Mouse (Mus musculus): ENCODE results near the gene Zfp488. TPM values are rescaled to one million over a fixed set of nuclear protein-coding genes. Genes with fewer than 3 reads are reported as not detected.

Gene Zfp488
- 0.12 and 0.15 TPM in 2 replicates for polyA plus RNA-seq (2015; fragmentation: Nextera tagmentation; extraction: Ambion mirVana)

DNA sequence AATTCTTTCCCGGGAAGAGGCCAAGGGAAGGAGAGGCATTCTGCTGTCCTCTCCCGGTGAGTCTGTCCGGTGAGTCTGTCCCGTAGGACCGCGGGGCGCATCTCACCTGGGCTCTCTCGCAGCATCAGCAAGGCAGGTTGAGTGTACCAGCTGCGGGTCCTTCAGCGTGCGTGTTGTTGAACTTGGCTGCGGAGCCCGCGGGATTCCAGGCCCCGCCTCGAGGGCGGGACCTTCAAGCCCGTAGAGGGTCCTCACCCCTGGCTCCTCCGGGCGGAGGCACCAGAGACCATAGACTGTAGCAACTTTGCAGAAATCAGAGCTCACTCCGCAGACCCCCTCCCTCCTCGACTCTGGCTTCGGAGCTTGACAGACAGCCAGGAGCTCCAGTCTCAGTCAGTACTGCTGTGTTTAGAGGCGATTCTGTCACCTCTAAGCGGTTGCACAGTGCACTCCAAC, at the start of gene Zfp488:
TSS of gene Zfp488 (minus strand) at position 161 of the 456 bp plus-strand sequence.
- no peak within 1 kb of the TSS for H3K27ac ChIP-seq
- no peak within 1 kb of the TSS for H3K9ac ChIP-seq
- H3K4me2 ChIP-seq = peak within 1 kb of the TSS; percentile 68
- WGBS = 2% methylated on average over 24 of the region's 25 CpGs
- H3K27me3 ChIP-seq (replicated peaks) = peaks cover 7% of the 10 kb centered on the region; the same call in 1 of the 2 replicates
- peak; percentile 65; the same call in 1 of the 2 replicates for ATAC-seq (ENCODE audit: insufficient read depth, low FRiP score, low read depth)
- H3K4me1 ChIP-seq = peaks cover 6% of the 10 kb centered on the region
- peak within 1 kb of the TSS; percentile 34 for H3K4me3 ChIP-seq (replicated peaks)
- no peaks in the 10 kb centered on the region for H3K9me3 ChIP-seq
- no peaks in the 10 kb centered on the region for H3K36me3 ChIP-seq

DNA sequence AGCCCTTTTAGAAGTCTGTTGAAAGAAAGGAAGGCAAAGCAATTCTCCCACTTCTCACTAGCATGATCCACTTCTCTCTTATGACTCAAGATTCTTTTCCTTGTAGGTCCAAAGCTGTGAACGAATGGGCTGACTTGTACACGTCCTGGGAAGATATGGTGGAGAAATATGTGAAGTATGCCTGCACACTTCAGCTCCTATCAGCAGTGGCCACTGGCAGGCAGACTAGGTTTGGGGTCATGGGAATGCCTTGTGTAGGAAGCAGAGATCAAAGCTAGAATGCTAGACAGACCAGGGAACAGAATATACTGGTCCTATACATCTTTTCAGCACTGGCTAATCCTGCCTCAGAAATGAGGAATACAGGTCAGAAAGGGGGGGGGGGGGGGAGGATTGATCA, 48.1 kb upstream of the Zfp488 start:
- Histone ChIP-seq H3K9me3 (no peaks in the 10 kb centered on the region), H3K36me3 (no peaks in the 10 kb centered on the region), H3K27ac (no peak overlapping the region), H3K4me2 (no peak overlapping the region), H3K4me1 (no peaks in the 10 kb centered on the region), H3K9ac (no peak overlapping the region), H3K27me3 (replicated peaks) (no peaks in the 10 kb centered on the region), H3K4me3 (replicated peaks) (no peak overlapping the region)
- no peak for ATAC-seq (ENCODE audit: insufficient read depth, low FRiP score, low read depth)
- 48% methylated on average over 2 of the region's 2 CpGs for WGBS

DNA sequence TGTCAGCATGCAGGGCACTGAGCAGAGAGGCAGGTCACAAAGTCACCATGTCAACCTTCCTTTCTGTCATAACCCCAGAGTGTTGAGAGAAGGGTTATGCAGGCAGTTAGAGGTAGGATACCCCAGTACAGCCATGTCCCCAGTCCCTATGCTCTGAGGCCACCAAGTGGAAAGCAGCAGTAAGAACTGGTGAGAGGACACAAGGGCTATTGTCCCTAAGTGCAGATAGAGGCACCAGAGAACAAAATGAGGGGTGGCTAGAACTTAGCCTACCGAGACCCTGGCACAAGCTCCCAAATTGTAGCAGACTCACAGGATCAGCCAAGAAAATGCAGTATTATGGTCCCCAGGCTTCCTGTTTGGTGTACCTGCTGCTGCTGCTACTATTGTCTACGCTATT, 38.4 kb upstream of the Zfp488 start:
- WGBS = 82% methylated on average over 2 of the region's 2 CpGs
- Histone ChIP-seq H3K27me3 (replicated peaks) (no peaks in the 10 kb centered on the region), H3K36me3 (no peaks in the 10 kb centered on the region), H3K27ac (no peak overlapping the region), H3K4me3 (replicated peaks) (no peak overlapping the region), H3K4me1 (no peaks in the 10 kb centered on the region), H3K9me3 (no peaks in the 10 kb centered on the region), H3K4me2 (no peak overlapping the region), H3K9ac (no peak overlapping the region)
- no peak for ATAC-seq (ENCODE audit: insufficient read depth, low FRiP score, low read depth)

DNA sequence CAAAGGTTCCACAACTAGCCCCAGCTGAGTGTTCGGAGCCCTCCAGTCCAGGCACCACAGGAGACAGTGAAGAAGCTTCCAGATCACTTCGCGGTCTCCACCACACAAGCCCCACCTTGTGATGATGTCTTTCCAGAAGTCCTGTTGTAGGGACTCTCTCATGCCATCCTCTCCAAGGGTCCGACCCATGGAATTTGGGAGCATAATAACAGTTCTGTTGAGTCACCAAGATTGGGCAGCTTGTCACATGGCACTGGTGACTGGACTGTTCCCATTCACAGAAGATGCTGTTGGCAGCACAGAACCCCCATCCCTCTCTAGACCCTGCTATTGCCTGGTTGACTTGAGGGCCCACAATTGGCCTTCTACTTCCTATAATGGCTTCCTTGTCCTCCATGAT, 37.8 kb upstream of the Zfp488 start, which contains the start of gene Gm5460:
TSS of gene Gm5460 (plus strand) at position 378 of the 400 bp plus-strand sequence.
- WGBS = 85% methylated on average over 4 of the region's 4 CpGs
- Histone ChIP-seq H3K27me3 (replicated peaks) (no peaks in the 10 kb centered on the region), H3K4me1 (no peaks in the 10 kb centered on the region), H3K4me3 (replicated peaks) (no peak within 1 kb of the TSS), H3K9ac (no peak within 1 kb of the TSS), H3K9me3 (no peaks in the 10 kb centered on the region), H3K4me2 (no peak within 1 kb of the TSS), H3K27ac (no peak within 1 kb of the TSS), H3K36me3 (no peaks in the 10 kb centered on the region)
- no peak for ATAC-seq (ENCODE audit: insufficient read depth, low FRiP score, low read depth)

DNA sequence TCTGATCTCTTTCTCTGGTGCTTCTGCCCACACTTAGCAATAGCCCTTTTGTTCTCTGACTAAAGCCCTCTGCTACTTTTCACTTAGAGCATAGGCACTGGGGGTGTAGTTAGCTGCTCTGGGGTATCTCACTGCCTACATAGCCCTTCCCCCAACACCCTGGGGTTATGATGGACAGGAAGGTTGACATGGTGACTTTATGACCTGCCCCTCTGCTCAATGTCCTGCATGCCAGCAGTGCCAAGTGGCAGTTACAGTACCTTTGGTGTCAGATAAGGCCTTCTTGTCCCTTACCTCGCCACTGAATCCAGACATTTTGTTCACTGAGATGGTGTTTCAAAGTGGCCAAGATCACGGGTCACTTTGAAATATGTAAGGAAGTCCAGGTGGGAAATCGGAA, 36.5 kb upstream of the Zfp488 start, which contains the start of gene Gm30083:
TSS of gene Gm30083 (minus strand) at position 120 of the 400 bp plus-strand sequence.
- no peak within 1 kb of the TSS for H3K9ac ChIP-seq
- ATAC-seq (ENCODE audit: insufficient read depth, low FRiP score, low read depth) = no peak
- no peaks in the 10 kb centered on the region for H3K9me3 ChIP-seq
- H3K27ac ChIP-seq = no peak within 1 kb of the TSS
- H3K27me3 ChIP-seq (replicated peaks) = no peaks in the 10 kb centered on the region
- 85% methylated on average over 3 of the region's 3 CpGs for WGBS
- H3K36me3 ChIP-seq = no peaks in the 10 kb centered on the region
- no peaks in the 10 kb centered on the region for H3K4me1 ChIP-seq
- no peak within 1 kb of the TSS for H3K4me3 ChIP-seq (replicated peaks)
- H3K4me2 ChIP-seq = no peak within 1 kb of the TSS

DNA sequence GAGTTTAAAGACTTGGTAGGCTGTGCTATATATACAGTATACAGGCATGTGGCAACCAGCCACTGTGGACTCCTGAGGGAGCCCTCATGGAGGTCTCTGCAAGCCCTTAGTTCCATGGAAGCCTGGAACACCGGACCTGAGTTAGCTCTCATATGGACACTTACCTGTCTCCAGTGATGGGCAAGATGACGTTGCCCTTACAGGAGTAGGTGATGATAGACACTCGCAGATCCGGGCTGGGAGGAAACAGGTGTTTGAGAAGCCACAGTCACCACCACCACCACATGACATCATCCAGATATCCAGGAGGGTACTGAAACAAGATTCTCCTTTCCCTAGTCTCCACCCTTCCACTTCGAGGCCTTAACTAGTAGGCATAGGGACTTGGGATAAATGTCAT, 23.8 kb upstream of the Zfp488 start:
- H3K4me1 ChIP-seq = no peaks in the 10 kb centered on the region
- no peak overlapping the region for H3K9ac ChIP-seq
- H3K27ac ChIP-seq = no peak overlapping the region
- H3K36me3 ChIP-seq = no peaks in the 10 kb centered on the region
- no peak for ATAC-seq (ENCODE audit: insufficient read depth, low FRiP score, low read depth)
- no peak overlapping the region for H3K4me2 ChIP-seq
- H3K9me3 ChIP-seq = no peaks in the 10 kb centered on the region
- H3K27me3 ChIP-seq (replicated peaks) = no peaks in the 10 kb centered on the region
- no peak overlapping the region for H3K4me3 ChIP-seq (replicated peaks)
- 82% methylated on average over 5 of the region's 5 CpGs for WGBS

DNA sequence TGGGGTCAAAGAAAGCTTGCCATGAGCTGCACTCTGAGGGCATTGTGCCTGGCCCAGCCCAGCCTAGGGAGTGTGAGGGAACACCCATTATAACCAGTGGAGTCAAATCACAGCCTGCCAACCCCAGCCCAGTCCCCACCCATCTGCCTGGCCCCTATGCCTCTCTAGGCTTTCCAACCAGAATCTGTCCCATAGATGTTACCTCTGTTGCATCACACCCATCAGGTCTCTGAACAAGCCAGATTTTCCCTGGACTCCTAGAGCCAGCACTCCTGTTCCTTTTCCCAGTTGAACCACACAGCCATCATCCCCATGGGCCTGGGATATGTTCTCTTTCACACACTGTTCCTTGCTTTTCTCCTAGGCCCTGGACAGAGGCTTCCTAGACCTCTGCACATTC, 22.9 kb upstream of the Zfp488 start:
- Histone ChIP-seq H3K4me3 (replicated peaks) (no peak overlapping the region), H3K27ac (no peak overlapping the region), H3K36me3 (no peaks in the 10 kb centered on the region), H3K9me3 (no peaks in the 10 kb centered on the region), H3K4me1 (no peaks in the 10 kb centered on the region), H3K4me2 (no peak overlapping the region), H3K27me3 (replicated peaks) (no peaks in the 10 kb centered on the region), H3K9ac (no peak overlapping the region)
- ATAC-seq (ENCODE audit: insufficient read depth, low FRiP score, low read depth) = no peak

DNA sequence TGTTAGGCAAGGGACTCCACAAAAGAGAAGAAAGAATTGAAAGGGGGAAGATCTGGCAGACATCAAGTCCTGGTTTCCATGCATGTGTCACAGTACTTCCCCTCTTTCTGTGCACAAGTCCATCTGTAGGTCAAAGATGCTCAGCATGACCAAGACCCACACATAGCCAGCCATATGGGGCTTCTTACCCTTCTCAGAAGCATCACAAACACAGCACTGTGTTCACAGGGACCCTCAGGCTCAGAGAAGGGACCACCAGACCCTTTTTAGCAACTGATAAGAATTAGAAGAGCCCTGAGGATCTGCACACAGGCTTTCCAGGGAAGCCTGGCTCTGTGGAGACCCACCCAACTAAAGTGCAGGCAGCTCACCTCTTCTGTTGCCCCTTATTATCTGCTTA, 21.5 kb upstream of the Zfp488 start:
- H3K4me3 ChIP-seq (replicated peaks) = no peak overlapping the region
- H3K4me1 ChIP-seq = no peaks in the 10 kb centered on the region
- H3K27me3 ChIP-seq (replicated peaks) = no peaks in the 10 kb centered on the region
- no peak overlapping the region for H3K27ac ChIP-seq
- H3K9ac ChIP-seq = no peak overlapping the region
- no peak for ATAC-seq (ENCODE audit: insufficient read depth, low FRiP score, low read depth)
- H3K4me2 ChIP-seq = no peak overlapping the region
- no peaks in the 10 kb centered on the region for H3K9me3 ChIP-seq
- H3K36me3 ChIP-seq = no peaks in the 10 kb centered on the region

DNA sequence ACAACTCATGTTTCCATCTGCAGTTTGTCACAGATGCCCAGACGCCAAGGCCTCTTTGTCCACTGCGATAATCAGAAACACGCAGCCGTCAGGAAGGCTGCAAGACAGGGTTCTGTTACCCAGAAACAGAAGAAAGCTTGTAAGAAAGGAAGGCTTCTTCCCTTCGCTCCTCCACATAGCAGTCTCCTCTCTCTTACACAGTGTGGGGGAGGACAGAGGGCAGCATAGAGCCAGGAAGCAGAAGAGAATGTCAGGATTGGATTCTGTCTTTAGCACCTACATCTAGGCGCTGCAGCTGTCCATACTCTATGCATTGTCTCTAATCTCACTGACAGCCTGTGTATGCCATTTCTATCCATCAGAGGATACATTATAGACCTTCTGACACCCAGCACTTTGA, 18.9 kb upstream of the Zfp488 start:
- Histone ChIP-seq H3K27ac (no peak overlapping the region), H3K4me3 (replicated peaks) (no peak overlapping the region), H3K4me1 (no peaks in the 10 kb centered on the region), H3K36me3 (no peaks in the 10 kb centered on the region), H3K4me2 (no peak overlapping the region), H3K9me3 (no peaks in the 10 kb centered on the region), H3K9ac (no peak overlapping the region), H3K27me3 (replicated peaks) (no peaks in the 10 kb centered on the region)
- 51% methylated on average over 6 of the region's 6 CpGs for WGBS
- no peak for ATAC-seq (ENCODE audit: insufficient read depth, low FRiP score, low read depth)

DNA sequence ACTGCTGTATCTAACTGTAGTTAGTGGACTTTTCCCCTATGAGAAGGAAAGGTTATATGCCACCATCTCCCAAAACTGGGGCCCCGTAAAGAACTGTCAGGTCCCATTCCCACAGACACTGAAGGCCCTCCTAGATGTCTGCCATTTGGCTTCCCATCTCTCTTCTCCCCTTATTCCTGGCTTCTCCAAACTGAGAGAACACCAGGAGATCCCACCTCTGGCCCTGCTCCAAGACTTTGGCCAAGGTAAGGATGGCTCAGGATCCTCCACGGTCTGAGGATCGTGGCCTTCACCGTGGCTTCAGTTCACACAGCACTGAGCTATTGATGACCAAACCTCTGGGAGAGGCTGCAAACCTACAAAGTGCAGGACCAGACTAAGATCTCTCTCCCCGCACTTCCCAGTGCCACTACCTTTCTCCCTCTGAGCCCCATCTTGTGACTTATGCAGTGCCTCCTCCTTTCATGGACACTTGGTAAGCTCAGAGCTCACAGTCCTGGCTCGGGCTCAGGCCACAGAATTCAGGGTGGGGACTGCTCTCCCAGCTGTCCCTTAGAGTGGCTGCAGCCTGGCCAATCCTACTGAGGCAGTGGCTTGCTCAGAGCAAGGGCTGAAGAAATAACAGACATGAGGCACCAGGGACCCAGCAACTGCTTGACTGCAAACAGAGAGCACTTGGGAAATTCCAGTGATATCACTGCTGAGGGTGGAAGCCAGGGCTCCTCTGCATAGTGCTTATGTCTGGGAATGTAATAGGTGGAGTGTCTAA, 15.1 kb upstream of the Zfp488 start:
- no peak overlapping the region for H3K9ac ChIP-seq
- ATAC-seq (ENCODE audit: insufficient read depth, low FRiP score, low read depth) = no peak
- no peak overlapping the region for H3K4me2 ChIP-seq
- WGBS = 89% methylated on average over 6 of the region's 6 CpGs
- no peaks in the 10 kb centered on the region for H3K9me3 ChIP-seq
- H3K36me3 ChIP-seq = no peaks in the 10 kb centered on the region
- no peak overlapping the region for H3K27ac ChIP-seq
- no peaks in the 10 kb centered on the region for H3K27me3 ChIP-seq (replicated peaks)
- H3K4me1 ChIP-seq = no peaks in the 10 kb centered on the region
- no peak overlapping the region for H3K4me3 ChIP-seq (replicated peaks)

DNA sequence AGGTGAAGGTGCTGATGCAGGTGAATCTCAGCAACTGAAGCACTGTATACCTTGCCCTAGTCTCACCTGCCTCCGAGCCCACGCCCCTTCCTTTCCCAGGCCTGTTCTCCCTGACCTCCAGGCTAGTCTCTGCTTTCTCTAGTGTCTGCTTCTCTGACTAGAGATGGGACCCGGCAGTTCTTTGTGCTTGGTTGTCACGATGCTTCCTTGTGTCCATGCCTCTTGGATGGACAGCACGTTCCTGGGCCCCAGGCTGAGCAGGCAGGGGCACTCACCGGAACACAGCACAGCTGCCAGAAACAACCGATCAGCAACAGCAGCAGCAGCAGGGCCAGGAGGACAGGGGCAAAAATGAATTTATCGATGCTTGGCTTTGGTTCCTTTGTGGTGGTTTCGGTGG, 14.5 kb upstream of the Zfp488 start:
- Histone ChIP-seq H3K9ac (no peak overlapping the region), H3K27ac (no peak overlapping the region), H3K4me2 (no peak overlapping the region), H3K27me3 (replicated peaks) (no peaks in the 10 kb centered on the region), H3K4me3 (replicated peaks) (no peak overlapping the region), H3K9me3 (no peaks in the 10 kb centered on the region), H3K4me1 (no peaks in the 10 kb centered on the region), H3K36me3 (no peaks in the 10 kb centered on the region)
- 85% methylated on average over 9 of the region's 9 CpGs for WGBS
- no peak for ATAC-seq (ENCODE audit: insufficient read depth, low FRiP score, low read depth)

DNA sequence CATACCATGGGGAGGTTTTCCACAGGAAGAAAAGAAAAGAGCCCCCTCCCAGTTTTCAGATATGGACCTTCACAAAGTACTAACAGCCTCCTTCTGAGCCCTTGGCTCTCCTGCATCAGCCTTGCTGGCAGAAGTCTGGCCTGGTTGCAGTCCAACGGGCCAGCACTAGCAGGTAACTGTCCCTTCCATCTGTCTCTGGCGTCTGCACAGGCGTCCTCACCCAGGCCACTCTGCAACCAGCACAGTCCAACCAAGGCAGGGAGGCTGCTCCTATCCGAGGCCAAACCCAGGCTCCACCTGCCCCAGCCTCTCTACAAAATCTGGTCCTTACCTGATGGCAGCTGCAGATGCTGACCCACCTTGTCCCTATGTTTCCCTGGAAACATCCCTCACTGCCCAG, 13.4 kb upstream of the Zfp488 start:
- no peaks in the 10 kb centered on the region for H3K36me3 ChIP-seq
- no peaks in the 10 kb centered on the region for H3K4me1 ChIP-seq
- H3K9ac ChIP-seq = no peak overlapping the region
- H3K27ac ChIP-seq = no peak overlapping the region
- 67% methylated on average over 4 of the region's 4 CpGs for WGBS
- H3K4me2 ChIP-seq = no peak overlapping the region
- H3K27me3 ChIP-seq (replicated peaks) = no peaks in the 10 kb centered on the region
- no peaks in the 10 kb centered on the region for H3K9me3 ChIP-seq
- H3K4me3 ChIP-seq (replicated peaks) = no peak overlapping the region
- no peak for ATAC-seq (ENCODE audit: insufficient read depth, low FRiP score, low read depth)

Measured in stomach, embryonic 15.5 days (tissue).